Mouse (Mus musculus): ENCODE results near the gene Zswim4.
A peak's percentile ranks its signal among the peaks of the same experiment; 100 is the strongest.

Zswim4 gene

GRCm38 (mm10) chr8:84179946-84180345, 56.9 kb downstream of the Zswim4 start:
- DNase-seq: no peak

DNA sequence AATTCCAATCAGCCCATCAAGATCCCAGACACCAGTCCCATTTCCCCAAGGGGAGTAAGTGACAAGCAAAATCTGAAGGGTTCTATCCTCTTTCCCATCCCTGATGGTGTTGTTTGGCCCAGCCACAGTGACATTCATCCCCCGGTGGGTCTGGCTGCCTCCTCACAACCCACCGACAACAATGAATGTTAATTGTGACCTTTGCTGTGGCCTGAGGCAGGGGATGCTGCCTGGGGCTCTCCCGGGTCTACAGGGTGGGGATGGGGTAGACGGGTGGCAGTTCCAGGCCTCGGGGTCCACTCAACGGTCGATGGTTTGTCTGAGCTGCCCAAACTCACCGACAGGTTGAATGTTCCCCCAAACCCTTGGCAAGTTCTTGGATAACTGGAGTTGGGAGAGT, 58.3 kb downstream of the Zswim4 start:
- no peak for DNase-seq

- no peak for DNase-seq
Observed at GRCm38 (mm10) chr8:84177405-84177804, 59.5 kb downstream of the Zswim4 start.

DNA sequence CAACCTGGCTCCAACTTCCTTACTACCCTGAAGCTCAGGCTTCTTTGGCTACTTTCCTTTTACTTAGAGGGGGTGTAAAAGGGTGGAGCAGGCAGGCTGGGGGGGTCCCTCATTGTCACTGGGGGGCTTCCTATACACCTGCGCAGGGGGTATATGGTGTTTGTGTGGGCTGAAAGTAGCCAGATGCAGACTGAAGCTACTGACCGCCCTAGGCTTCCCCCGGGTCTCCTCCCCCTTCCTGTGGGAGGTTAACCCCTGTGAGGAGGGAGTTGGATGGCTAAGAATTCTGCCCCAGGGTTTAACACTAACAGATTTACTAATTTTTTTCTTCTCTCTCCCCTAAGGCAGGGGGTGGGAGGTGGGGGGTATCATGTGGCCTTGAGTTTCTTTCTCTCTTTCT, 60.3 kb downstream of the Zswim4 start:
- no peak for DNase-seq

- DNase-seq: peak; percentile 80
Observed at GRCm38 (mm10) chr8:84173861-84174260, 63.0 kb downstream of the Zswim4 start.

- no peak for DNase-seq
Observed at GRCm38 (mm10) chr8:84170096-84170495, 66.8 kb downstream of the Zswim4 start.

GRCm38 (mm10) chr8:84167696-84168095, 69.2 kb downstream of the Zswim4 start:
- DNase-seq: no peak

Measured in cerebellum, adult 11-12 months (tissue).